Mouse (Mus musculus) left cerebral cortex, postnatal 36 days (tissue): ENCODE data around the gene Tgfbr3. TPM values are rescaled to one million over a fixed set of nuclear protein-coding genes. Genes with fewer than 3 reads are reported as not detected.
A peak's percentile ranks its signal among the peaks of the same experiment; 100 is the strongest.

Experiments used
- DNase-seq, 2 experiments: peaks; one replicate each; pipeline ENCODE4 v3.0.0; 2021 to 2022; ENCODE audit warnings: low spot score in 2 of 2, mixed read lengths in 1 of 2
- intact Hi-C: fragments of 180-260 bp; cut with DNase I; formaldehyde crosslinking; loops from one replicate; pipeline ENCODE4 v1.15.1; 2025
- total RNA-seq, 2 experiments: library from RNA; stranded (reverse); gene quantifications; 2 replicates each; pipeline ENCODE4 v1.2.3; 2021

The Tgfbr3 gene
- total RNA-seq, 2 experiments from 2014 or later: 7.9 to 10.1 TPM

- intact Hi-C loops: no loop called here
- no peak for DNase-seq
Measured at GRCm38 (mm10) chr5:107183537-107183936, 105.9 kb downstream of the Tgfbr3 start.

GRCm38 (mm10) chr5:107182721-107183120 is 106.7 kb downstream of the Tgfbr3 start:
- intact Hi-C loops: no loop called here
- DNase-seq: no peak

- DNase-seq: no peak
- intact Hi-C loops: no loop called here
Measured at GRCm38 (mm10) chr5:107181820-107182219, 107.6 kb downstream of the Tgfbr3 start.

- no peak for DNase-seq
- intact Hi-C loops: no loop called here
Measured at GRCm38 (mm10) chr5:107179194-107179593, 110.2 kb downstream of the Tgfbr3 start.

- DNase-seq: no peak
Measured at GRCm38 (mm10) chr5:107177791-107178190, 111.6 kb downstream of the Tgfbr3 start.

GRCm38 (mm10) chr5:107177248-107177647 is 112.2 kb downstream of the Tgfbr3 start:
- intact Hi-C loops: no loop called here
- no peak for DNase-seq

More at GRCm38 (mm10) chr5:107177791-107178190, 111.6 kb downstream of the Tgfbr3 start:
- intact Hi-C loops: no loop called here

- intact Hi-C loops: no loop called here
- DNase-seq: no peak
Measured at GRCm38 (mm10) chr5:107176796-107177195, 112.6 kb downstream of the Tgfbr3 start.

- no peak for DNase-seq
- intact Hi-C loops: no loop called here
Measured at GRCm38 (mm10) chr5:107176196-107176595, 113.2 kb downstream of the Tgfbr3 start.

GRCm38 (mm10) chr5:107174188-107174587 is 115.2 kb downstream of the Tgfbr3 start:
- intact Hi-C loops: no loop called here
- no peak for DNase-seq

- intact Hi-C loops: no loop called here
- DNase-seq: no peak
Measured at GRCm38 (mm10) chr5:107173483-107173882, 115.9 kb downstream of the Tgfbr3 start.

GRCm38 (mm10) chr5:107171861-107172260 is 117.6 kb downstream of the Tgfbr3 start:
- DNase-seq: no peak
- intact Hi-C loops: no loop called here

- intact Hi-C loops: no loop called here
- no peak for DNase-seq
Measured at GRCm38 (mm10) chr5:107169796-107170195, 119.6 kb downstream of the Tgfbr3 start.

GRCm38 (mm10) chr5:107167872-107168300 is 121.5 kb downstream of the Tgfbr3 start:
- DNase-seq: peak; percentile 55 to 62
- intact Hi-C loops: no loop called here

- DNase-seq: peak in 1 of 2 experiments; percentile 5
- intact Hi-C loops: no loop called here
Measured at GRCm38 (mm10) chr5:107167373-107167772, 122.1 kb downstream of the Tgfbr3 start.

- intact Hi-C loops: no loop called here
- DNase-seq: no peak
Measured at GRCm38 (mm10) chr5:107166659-107167370, 122.6 kb downstream of the Tgfbr3 start.

- intact Hi-C loops: no loop called here
- DNase-seq: no peak
Measured at GRCm38 (mm10) chr5:107165734-107166133, 123.7 kb downstream of the Tgfbr3 start.

- intact Hi-C loops: no loop called here
- no peak for DNase-seq
Measured at GRCm38 (mm10) chr5:107165271-107165670, 124.2 kb downstream of the Tgfbr3 start.

- DNase-seq: no peak
- intact Hi-C loops: no loop called here
Measured at GRCm38 (mm10) chr5:107164856-107165255, 124.6 kb downstream of the Tgfbr3 start.

GRCm38 (mm10) chr5:107164146-107164545 is 125.3 kb downstream of the Tgfbr3 start:
- DNase-seq: no peak
- intact Hi-C loops: no loop called here

- intact Hi-C loops: no loop called here
- DNase-seq: no peak
Measured at GRCm38 (mm10) chr5:107163336-107163735, 126.1 kb downstream of the Tgfbr3 start.

GRCm38 (mm10) chr5:107162812-107163211 is 126.6 kb downstream of the Tgfbr3 start:
- DNase-seq: no peak
- intact Hi-C loops: no loop called here

- intact Hi-C loops: no loop called here
- no peak for DNase-seq
Measured at GRCm38 (mm10) chr5:107162319-107162718, 127.1 kb downstream of the Tgfbr3 start.
